Mouse (Mus musculus) erythroblast, adult 5-6 weeks (primary cell): ENCODE results near the gene Muc2. TPM values are rescaled to one million over a fixed set of nuclear protein-coding genes. Genes with fewer than 3 reads are reported as not detected.
"Not testable (repeated sequence)": the region's sequence is repeated elsewhere in the genome, so short reads cannot be mapped to it uniquely, and the experiment has no call there.

Source experiments
- ATAC-seq: replicated peaks from 2 replicates; pipeline ENCODE4 v1.8.0; 2016; ENCODE audit warnings: moderate number of reproducible peaks, mild to moderate bottlenecking, moderate TSS enrichment, inconsistent platforms; ENCODE audit not compliant: poor library complexity, low FRiP score, severe bottlenecking
- total RNA-seq, 2 experiments: library from RNA; stranded (forward) in 1 of 2; stranded (reverse) in 1 of 2; fragments of 150-400 nt in 1 of 2; fragments of 200-764, 138-1000 nt in 1 of 2; gene quantifications; 2 replicates each; pipeline versions ENCODE4 v1.2.3 to v1.2.4; 2015 to 2017; ENCODE audit warnings: low replicate concordance in 2 of 2

Gene Muc2
- total RNA-seq (2015; ENCODE audit: low replicate concordance) (1.3 TPM in 1 of 2 replicates, not detected in the other), total RNA-seq (2017; ENCODE audit: low replicate concordance) (0.26 and 0.28 TPM in 2 replicates)

DNA sequence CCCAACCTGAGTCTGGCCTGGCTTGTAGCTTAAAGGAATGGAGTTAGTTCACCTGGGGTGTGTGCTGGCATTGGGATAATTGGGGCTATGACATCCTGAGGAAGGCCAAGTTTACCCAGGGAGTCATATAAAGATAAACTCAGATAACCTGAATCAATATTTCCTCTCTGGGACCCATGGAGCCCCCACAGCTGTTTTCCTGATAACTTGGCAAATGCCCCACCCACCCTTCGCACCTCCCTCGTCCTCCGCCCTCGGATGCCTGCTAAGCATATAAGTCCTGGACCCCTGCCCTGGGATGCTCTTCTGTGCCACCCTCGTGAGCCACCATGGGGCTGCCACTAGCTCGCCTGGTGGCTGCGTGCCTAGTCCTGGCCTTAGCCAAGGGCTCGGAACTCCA, at the start of gene Muc2:
Muc2 (plus strand) TSS at position 301 of the 400 bp plus-strand sequence.
- no peak for ATAC-seq

DNA sequence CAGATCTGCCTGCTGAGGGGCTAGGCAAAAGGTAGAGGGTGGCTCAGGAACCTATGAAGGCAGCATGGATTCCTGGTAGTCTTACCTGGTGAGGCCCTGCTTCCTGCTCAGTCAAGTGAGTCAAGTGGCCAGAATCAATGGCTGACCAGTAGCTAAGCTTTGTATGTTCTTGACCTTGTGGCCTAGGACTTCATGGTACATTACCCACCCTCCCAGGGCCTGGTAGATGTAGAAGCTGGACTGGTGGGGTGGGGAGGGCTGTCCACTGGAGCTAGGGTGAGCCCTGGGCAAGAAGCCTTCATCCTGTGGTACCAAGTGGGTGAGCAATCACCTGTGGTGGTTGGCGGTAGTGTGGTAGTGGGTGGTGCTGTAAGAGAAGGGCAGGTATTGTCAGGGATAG, 47.8 kb upstream of the Muc2 start:
- ATAC-seq = no peak

DNA sequence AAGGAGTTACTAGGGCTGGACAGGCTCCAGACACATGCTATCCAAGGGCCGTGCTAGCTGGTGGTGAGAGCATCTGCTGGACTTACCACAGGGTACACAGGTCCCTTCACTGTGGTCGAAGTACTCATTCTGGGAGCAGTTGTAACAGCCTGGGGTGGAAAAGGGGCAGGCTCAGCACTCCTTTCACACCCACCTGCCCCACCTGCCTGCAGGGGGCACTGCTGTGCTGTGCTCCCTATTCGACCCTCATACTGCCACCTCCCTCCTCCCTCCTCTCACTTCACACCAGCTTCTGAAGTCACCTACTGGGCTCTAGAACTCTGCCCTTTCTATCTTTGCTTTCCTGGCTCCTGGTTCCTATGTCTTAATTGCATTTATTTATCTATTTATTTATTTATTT, 47.0 kb upstream of the Muc2 start:
- ATAC-seq = no peak

DNA sequence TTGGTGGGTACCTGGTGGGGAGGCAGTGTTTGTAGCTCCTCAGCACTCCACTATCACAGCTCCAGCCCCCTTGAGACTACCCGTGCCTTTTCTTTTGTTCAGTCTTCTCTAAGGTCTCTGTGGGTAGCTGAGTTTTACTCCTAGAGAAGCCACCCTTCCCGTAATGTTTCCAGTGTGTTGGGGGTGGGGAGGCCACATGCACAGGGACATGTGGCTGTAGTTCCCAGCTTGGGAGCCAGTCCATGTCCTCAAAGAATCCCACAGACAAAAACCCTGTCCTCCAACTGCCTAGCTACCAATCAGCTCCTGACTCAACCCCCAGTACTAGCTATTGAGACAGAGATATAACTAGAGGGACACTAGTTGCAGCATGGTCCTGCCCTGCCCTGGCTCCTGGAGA, 43.1 kb upstream of the Muc2 start:
- no peak for ATAC-seq

DNA sequence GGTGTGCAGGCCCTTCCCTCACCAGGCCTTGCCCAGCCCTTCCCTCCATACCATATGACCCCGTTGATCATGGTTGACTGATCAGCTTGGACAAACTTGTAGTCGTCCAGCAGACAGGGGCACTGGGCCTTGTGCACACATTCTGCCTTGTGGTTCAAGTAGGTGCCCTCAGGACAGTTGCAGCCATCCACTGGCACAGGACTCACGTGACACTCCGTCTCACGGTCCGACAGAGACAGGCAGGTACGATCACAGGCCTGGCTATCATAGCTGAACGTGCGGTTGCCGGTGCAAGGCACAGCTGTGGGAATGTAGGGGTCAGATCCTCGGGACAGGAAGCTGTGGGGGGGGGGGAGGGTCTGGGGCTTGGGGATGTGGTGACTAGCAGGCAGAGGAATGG, 42.3 kb upstream of the Muc2 start:
- ATAC-seq = no peak

DNA sequence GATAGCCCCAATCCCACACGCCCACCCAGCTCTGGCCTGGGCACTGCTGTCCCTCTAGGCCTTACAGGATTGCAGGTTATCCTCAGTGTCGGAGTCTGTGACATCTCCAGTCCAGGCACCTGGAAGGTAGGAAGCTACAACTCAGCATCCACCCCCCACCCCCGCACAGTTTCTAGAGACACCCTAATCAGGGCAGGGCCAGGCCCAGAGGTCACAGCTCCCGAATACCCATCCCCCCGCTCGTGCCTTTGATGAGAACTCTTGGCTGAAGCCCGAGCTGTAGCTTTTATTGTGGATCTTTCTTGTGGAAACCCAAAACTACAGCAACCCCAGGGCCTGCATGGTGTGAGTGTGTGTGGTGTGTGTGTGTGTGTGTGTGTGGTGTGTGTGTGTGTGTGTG, 37.9 kb upstream of the Muc2 start:
- ATAC-seq = no peak

DNA sequence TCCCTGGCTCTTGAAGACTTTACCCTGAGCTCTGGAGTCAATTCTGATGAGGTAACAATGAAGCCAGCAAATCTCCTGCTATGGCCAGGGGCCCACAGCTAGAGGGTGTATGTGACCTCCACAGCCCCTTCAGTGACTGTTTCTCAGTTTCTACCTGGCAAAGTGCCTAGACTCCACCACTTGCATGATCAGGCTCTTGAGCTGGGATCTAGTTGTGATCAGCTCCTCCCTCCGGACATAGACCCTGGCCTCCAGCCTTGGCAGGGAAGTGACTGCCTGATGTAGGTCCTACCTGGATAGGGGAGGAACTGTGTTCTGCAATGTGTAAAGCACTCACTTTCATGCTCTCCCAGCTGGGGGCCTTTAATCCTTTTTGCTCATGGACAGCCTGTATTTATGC, 29.8 kb upstream of the Muc2 start:
- no peak for ATAC-seq

DNA sequence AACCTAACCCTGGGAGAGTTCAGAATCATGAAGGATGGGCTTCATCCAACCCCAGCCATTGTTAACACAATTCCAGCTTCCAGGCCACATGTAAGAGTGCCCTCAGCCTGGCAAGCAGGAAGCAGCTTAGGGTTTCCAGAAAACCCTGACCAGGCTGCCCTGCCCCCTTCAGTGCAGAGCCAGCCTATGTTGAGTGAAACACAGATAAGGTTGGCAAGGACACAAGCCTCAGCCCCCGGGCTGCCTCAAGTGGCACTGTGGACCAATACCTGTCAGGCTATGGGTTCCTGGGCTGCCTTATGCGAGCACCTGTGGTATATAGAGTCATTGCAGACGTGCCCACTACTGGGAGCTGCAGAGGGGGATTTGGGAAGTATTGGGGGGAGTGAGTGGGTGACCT, 28.7 kb upstream of the Muc2 start:
- ATAC-seq = no peak

DNA sequence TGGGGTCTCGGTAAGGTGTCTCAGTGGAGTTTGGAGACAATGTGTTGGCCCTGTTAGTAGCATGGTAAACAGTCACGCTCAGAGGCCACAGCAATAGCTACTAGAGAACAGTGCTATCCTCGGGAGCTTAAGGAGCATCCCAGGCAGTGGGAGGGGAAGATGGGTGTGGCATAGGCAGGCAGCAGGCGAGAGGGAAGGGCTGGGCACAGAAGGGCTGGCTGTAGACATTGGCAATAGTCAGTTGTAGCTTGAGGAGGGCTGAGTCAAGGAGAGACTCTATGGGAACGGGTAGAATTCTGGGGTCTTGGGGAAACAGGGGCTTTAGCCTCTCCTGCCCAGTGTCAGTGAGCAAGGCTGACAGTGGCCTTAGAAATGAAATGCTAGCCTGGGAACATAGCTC, 27.9 kb upstream of the Muc2 start:
- ATAC-seq = peak; percentile 52; the same call in 1 of the 2 replicates

DNA sequence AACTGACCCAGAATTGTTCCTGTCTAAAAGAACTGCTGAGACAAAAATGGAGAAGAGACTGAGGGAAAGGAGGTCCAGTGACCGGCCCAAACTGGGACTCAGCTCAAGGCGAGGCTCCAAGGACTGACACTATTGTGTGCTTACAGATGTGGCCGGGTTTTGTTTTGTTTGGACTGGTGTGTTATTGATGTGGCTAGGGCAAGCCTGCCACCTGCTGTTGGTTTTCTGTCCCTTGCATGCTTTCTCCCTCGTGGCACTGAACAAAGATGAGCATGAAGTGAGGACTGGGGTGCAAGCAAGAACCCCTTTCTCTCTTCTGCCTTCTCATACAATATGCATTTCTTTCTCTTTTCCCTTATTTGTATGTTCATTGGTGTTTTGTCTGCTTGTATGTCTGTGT, 23.9 kb upstream of the Muc2 start:
- peak; percentile 69; the same call in 1 of the 2 replicates for ATAC-seq

DNA sequence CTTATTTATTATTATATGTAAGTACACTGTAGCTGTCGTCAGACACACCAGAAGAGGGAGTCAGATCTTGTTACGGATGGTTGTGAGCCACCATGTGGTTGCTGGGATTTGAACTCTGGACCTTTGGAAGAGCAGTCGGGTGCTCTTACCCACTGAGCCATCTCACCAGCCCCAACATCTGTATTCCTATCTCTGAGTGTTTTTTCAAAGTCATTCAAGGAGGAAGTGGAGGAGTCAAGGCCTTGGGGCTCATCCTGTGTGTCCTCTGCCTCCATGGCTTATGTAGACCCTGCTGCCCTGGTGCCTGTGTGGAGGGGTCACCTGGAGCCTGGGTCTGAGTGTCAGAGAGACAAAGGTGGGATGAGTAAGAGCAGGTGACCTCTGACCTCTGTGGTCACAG, 21.0 kb upstream of the Muc2 start:
- ATAC-seq = not testable (repeated sequence)

DNA sequence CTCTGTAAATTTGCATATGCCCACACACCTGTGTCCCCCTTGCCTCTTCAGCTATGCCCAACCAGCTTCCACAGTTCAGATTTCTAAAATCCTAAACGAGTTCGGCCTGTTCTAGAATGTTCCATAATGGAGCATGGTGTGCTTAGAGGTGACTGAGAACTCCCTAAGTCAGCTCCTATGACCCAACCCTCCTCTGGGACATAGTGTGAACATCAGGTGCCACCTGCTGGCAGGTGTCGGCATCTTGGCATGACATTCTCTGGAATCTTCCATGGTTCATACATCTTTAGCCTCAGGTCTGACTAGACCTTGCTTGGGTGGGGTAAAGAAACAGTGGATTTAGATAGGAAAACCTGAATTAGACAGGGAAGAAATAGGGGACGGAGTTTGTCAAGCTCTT, 19.1 kb upstream of the Muc2 start:
- ATAC-seq = peak; percentile 76

DNA sequence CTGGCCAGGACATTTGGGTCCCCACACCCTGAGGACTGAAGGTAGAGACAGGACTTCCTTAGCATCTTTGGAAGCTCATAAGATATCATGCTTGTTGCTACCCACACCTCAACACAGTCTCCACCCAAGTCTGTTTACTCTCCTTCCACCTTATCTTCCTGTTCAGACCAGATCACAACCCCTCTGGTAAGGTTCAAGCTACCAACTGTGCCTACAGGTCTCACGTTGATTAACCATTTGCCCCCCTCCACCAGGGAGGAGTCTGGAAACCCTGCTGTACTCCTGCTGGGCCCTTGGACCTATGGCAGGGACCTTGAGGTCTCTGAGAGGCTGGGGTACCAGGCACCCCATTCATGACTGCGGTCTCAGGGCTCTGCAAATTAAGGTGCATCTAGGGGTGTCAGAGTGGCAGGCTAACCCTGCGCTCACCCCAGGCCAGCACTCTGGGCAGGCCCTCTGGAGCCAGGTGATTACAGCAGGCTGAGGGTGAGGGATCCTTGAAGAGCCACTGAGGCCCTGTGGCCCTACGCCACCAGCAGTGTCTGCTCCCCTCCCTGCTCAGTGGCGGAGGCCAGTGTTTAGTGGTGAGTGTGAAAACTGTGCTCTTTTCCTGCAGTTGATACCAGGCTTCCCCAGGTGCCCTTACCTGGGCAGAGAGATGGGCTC, 18.4 kb upstream of the Muc2 start:
- peak; percentile 84 for ATAC-seq

DNA sequence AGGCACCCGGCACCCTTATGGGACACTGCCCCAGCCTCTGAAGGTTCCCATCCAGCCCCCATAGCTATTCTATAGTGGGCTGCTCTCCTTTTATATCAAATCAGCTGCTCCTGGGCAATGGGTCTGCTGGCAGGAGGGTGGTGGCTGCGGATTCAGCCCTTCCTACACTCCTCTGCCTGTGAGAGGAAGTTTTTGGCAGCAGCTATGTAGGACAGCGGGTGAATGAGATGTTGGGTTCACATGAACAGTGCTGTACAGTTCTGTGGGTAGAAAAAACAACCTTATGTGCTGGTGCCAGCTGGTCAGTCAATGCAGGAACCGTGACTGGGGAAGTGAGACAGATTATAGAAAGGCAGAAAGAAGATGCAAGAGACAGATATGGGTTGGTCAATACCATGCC, 11.2 kb upstream of the Muc2 start:
- no peak for ATAC-seq

DNA sequence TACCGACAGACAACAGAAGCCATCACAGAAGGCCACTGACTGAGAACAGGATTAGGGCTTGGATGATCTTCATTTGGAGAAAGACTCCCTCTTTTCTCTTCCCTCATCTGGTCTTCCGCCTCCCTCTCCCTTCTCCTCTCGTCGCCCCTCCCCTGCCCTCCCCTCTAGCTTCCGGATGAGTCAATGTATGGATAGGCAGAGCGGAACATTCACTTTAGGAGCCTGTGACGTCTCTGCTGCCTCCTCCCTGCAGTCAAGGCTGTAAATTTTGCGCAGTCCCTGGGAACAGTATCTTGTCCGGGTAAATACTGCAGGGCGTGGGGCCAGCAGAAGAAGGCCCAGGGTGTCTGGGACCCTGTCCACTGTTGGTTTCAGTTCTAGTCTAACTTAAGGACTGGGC, 2.8 kb upstream of the Muc2 start:
- ATAC-seq = no peak

DNA sequence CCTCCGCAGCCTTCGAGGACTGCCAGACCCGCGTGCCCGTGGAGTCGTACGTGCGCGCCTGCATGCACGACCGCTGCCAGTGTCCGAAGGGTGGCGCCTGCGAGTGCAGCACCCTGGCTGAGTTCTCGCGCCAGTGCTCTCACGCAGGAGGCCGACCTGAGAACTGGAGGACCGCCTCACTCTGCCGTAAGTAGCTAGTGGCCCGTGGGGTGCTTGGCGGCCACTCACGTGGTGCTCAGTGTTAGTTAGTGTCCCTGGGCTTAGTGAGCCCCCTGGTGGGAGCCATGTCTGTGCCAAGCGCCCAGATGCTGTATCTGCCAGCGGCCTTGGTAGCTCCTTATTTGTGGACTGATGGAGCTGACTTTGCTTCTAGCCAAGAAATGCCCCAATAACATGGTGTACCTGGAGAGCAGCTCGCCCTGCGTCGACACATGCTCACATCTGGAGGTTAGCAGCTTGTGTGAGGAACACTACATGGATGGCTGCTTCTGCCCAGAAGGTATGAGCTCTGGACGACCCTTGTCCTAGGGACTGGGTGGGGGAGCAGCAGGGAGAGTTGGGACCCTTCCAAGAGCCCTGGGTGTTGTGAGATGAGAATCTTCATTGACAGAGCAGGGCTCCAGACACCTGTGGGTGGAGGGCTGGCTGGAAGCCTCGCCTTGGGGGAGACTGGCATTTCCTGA, 3.6 kb downstream of the Muc2 start:
- no peak for ATAC-seq

DNA sequence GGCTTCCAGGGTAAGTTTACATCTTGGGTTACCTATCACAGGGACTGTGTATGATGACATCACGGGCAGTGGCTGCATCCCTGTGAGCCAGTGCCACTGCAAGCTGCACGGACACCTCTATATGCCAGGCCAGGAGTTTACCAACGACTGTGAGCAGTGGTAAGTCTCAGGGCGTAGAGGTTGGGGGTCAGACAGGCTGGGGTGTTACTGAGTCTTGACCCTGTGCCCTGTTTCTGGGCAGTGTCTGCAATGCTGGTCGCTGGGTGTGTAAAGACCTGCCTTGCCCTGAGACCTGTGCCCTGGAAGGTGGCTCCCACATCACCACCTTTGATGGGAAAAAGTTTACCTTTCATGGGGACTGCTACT, 4.1 kb downstream of the Muc2 start:
- no peak for ATAC-seq

DNA sequence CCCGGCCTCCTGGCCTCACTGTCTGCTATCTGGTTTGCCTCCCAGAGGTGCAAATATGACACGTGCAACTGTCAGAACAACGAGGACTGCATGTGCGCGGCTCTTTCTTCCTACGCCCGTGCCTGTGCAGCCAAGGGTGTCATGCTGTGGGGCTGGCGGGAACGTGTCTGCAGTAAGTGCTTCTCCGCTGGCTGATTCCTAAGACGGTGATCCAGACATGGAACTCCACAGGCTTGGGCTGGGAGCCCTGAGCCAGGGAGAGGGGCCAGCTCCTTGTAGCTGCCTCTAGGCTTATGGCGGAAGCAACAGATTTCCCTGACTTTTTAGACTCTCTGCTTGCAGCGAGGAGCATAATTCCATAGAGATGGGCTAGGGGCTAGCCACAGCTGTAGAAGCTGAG, 6.4 kb downstream of the Muc2 start:
- no peak for ATAC-seq

DNA sequence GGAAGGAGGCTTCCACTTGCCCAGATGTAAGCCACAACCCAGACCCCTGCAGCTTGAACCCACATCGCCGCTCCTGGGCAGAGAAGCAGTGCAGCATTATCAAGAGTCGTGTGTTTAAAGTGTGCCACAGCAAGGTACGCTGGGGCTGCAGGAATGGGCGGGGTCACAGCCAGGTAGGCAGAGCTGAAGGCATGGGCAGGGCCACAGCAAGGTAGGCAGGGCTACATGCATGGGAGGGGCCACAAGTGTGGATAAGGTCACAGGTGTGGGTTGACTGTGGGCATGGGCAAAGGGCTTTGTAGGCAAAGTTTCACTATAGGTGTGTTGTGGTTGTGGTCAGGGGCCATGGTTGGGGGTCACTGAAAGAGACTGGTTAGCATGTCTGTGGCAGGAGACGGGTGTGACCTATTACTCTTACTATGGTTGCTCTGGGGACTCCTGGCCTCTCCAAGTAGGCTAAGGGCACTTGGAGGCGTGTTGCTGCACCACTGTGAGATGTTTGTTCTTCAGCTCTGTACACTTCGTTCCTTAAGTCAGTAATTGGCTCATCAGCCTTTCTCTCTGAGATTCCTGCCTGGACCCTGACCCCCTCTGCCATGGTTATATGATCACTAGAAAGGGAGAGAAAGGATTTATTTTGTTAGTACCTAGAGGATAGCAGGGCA, 9.5 kb downstream of the Muc2 start:
- ATAC-seq = no peak

DNA sequence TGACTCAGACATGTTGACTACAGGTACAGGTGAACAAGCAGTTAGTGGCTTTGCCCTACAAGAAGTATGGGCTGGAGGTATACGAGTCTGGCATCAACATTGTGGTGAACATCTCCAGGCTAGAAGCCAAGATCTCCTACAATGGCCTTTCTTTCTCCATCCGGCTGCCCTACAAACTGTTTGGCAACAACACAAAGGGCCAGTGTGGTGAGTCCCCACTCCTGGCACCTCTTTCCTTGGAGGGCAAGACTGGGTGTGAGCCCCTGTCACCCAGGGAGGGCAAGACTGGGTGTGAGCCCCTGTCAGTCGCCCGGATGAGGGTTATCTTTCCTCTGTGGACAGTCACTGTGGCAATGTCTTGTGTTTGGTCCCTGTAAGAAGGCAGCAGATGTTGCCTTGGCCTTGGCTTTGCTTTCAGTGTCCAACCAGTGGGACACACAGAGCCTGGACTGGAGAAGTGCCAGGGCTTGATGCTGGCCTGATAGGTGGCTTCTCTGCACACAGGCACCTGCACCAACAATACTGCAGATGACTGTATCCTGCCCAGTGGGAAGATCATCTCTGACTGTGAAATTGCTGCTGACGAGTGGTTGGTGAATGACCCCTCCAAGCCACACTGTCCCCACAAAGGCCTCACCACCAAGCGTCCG, 57.4 kb downstream of the Muc2 start:
- no peak for ATAC-seq

DNA sequence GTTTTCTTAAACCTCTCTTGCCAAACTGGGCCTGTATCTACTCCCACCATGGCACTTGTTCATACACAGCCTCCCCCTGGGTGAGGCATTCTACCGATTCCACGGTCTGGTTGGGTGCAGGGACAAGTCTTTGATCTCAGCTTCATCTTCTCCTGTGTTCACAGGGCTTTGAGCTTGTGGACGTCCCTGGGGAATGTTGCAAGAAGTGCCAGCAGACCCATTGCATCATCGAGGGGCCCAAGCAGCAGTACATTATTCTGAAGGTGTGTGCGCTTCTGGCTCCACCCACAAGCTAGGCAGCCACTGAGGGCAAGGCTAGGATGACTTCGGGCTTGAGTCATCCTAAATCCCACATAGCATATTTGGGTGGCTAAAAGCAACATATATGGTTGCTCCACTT, 62.4 kb downstream of the Muc2 start:
- ATAC-seq = no peak
